Mouse (Mus musculus) embryonic fibroblast, embryonic 13.5 days (primary cell): ENCODE results near the gene Clca1.

Experiments used
- CTCF ChIP-seq: IDR thresholded peaks from 2 replicates; pipeline ENCODE4 v1.5.1; 2011; ENCODE audit warnings: mild to moderate bottlenecking, control low read depth, low read length, moderate library complexity, borderline replicate concordance; ENCODE audit not compliant: insufficient read depth
- POLR2A ChIP-seq: IDR thresholded peaks from 2 replicates; pipeline ENCODE4 v1.6.1; 2011; ENCODE audit warnings: low read depth, mild to moderate bottlenecking, control low read depth, low read length, moderate library complexity

DNA sequence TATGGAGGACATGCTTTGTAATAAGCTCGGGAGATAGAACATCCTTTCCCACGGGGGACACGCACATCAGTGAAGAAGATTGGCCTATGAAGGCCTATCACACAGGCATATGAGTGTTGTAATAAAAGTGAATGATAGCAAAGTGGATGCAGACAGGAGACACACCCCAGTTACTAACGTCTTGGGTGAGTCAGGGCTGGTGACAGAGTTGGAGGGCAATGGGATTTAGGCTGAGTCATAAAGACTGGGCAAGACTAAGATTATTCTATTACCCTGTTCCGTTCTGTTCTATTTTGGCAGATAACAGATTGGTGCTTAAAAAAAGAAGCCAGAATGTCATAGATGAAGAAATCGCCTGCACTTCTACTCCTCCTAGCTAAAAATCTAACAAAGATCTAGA, 52.0 kb downstream of the Clca1 start:
- no peak for TF ChIP-seq CTCF
- no peak for TF ChIP-seq POLR2A
